Mouse (Mus musculus): ENCODE measurements around the gene Dusp22.

DNA sequence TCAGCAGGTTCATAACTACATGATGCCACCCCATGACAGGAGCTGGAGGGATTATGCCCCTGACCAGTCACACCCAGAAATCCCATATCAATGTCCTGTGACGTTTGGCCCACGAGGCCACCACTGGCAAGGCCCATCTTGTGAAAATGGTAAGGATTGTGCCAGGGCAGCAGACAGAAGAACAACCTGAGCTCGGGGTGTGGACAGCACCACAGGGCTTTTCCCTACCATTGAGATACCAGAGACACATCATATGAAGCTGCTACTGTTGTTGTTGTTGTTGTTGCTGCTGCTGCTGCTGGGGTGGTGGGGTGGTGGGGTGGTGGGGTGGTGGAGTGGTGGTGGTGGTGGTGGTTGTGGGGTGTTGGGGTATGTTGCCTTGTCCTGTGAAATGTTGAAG lies 93.6 kb downstream of the Dusp22 start:
- no peak for TF ChIP-seq POLR2A (IDR thresholded peaks at IDR 0.05; ENCODE audit: low read depth, low read length)
- no peak for TF ChIP-seq CTCF (IDR thresholded peaks at IDR 0.05; ENCODE audit: extremely low read depth, insufficient read length, insufficient replicate concordance, low read depth, low read length)

All from small intestine, adult 2 months (tissue).